Mouse (Mus musculus) layer of hippocampus, adult 18-20 months (tissue): ENCODE results near the gene Nudt22. TPM values are rescaled to one million over a fixed set of nuclear protein-coding genes. Genes with fewer than 3 reads are reported as not detected.

Experiments used
- DNase-seq, 2 experiments: peaks; one replicate each; pipeline ENCODE4 v3.0.0; 2022; ENCODE audit warnings: low spot score in 2 of 2
- total RNA-seq, 2 experiments: library from RNA; stranded (reverse); gene quantifications; 2 replicates each; pipeline ENCODE4 v1.2.3; 2021

Nudt22 gene
- total RNA-seq, 2 experiments from 2014 or later: 12.7 to 14.0 TPM

GRCm38 (mm10) chr19:6950613-6951153 is 45.2 kb downstream of the Nudt22 start:
- peak; percentile 61 to 78 for DNase-seq

- no peak for DNase-seq
Observed at GRCm38 (mm10) chr19:6949951-6950350, 46.0 kb downstream of the Nudt22 start.

GRCm38 (mm10) chr19:6949532-6949931 is 46.4 kb downstream of the Nudt22 start:
- no peak for DNase-seq

- DNase-seq: no peak
Observed at GRCm38 (mm10) chr19:6948186-6948585, 47.7 kb downstream of the Nudt22 start.

- no peak for DNase-seq
Observed at GRCm38 (mm10) chr19:6947742-6948141, 48.2 kb downstream of the Nudt22 start.

- DNase-seq: no peak
Observed at GRCm38 (mm10) chr19:6943709-6944108, 52.2 kb downstream of the Nudt22 start.

Other genes with a start within 250 kb of the Nudt22 start
- 10 to 100 TPM; 36.2 to 43.7 TPM for gene Rps6ka4, start 155.5 kb downstream of the Nudt22 start, total RNA-seq
- gene Ccdc88b, start 137.9 kb downstream of the Nudt22 start, total RNA-seq: 10 to 100 TPM; 13.8 to 16.1 TPM
- gene Trmt112, start 86.4 kb downstream of the Nudt22 start, total RNA-seq: 10 to 100 TPM; 43.1 to 53.9 TPM
- 100 to 1,000 TPM; 383 to 385 TPM for gene Prdx5, start 86.0 kb downstream of the Nudt22 start, total RNA-seq
- 10 to 100 TPM; 59.5 to 59.6 TPM for gene Esrra, start 74.3 kb downstream of the Nudt22 start, total RNA-seq
- gene Catsperz, start 70.7 kb downstream of the Nudt22 start, total RNA-seq: 10 to 100 TPM in 1 of 2 experiments, 1 to 10 TPM in 1; 8.2 to 12.6 TPM
- 10 to 100 TPM; 15.4 to 17.0 TPM for gene Kcnk4, start 61.6 kb downstream of the Nudt22 start, total RNA-seq
- 10 to 100 TPM; 37.8 to 44.4 TPM for gene Bad, start 54.3 kb downstream of the Nudt22 start, total RNA-seq
- 100 to 1,000 TPM; 105 to 108 TPM for gene Gpr137, start 53.6 kb downstream of the Nudt22 start, total RNA-seq
- 10 to 100 TPM; 60.8 to 61.9 TPM for gene Ppp1r14b, start 21.1 kb downstream of the Nudt22 start, total RNA-seq
- gene Plcb3, start 19.6 kb downstream of the Nudt22 start, total RNA-seq: 10 to 100 TPM; 13.3 to 14.4 TPM
- 10 to 100 TPM; 94.2 to 94.6 TPM for gene Fkbp2, start 15.6 kb downstream of the Nudt22 start, total RNA-seq
- gene Vegfb, start 8.5 kb downstream of the Nudt22 start, total RNA-seq: 10 to 100 TPM; 95.2 to 95.4 TPM
- 10 to 100 TPM; 24.7 to 27.9 TPM for gene Dnajc4, start 3.5 kb downstream of the Nudt22 start, total RNA-seq
- 10 to 100 TPM; 17.2 to 17.8 TPM for gene Trpt1, start within 50 bp of the Nudt22 start, total RNA-seq
- gene Fermt3, start 23.4 kb upstream of the Nudt22 start, total RNA-seq: 1 to 10 TPM; 4.2 to 5.1 TPM
- 100 to 1,000 TPM; 218 to 230 TPM for gene Stip1, start 43.9 kb upstream of the Nudt22 start, total RNA-seq
- 10 to 100 TPM; 22.9 to 23.7 TPM for gene Macrod1, start 60.7 kb upstream of the Nudt22 start, total RNA-seq
- 10 to 100 TPM; 21.6 to 22.0 TPM for gene Flrt1, start 109.6 kb upstream of the Nudt22 start, total RNA-seq
- gene Otub1, start 210.2 kb upstream of the Nudt22 start, total RNA-seq: 100 to 1,000 TPM; 306 to 307 TPM
- gene Cox8a, start 221.5 kb upstream of the Nudt22 start, total RNA-seq: 1,000 to 10,000 TPM in 1 of 2 experiments, 100 to 1,000 TPM in 1; 974 to 1,030 TPM
- 10 to 100 TPM; 28.5 to 29.8 TPM for gene Naa40, start 245.1 kb upstream of the Nudt22 start, total RNA-seq